Mouse (Mus musculus) hindbrain, embryonic 12.5 days (tissue): ENCODE data around the gene Gm28729. TPM values are rescaled to one million over a fixed set of nuclear protein-coding genes. Genes with fewer than 3 reads are reported as not detected.

Source experiments
- ATAC-seq: fragments of 200-750 bp; cut with Nextera tagmentation; 2 replicates; pipeline ENCODE4 v1.8.0; 2017; ENCODE audit warnings: moderate TSS enrichment; ENCODE audit not compliant: low FRiP score
- H3K27ac ChIP-seq: fragments of 300-500 bp; sonication (generic); 2 replicates; pipeline ENCODE4 v1.5.1; 2016; ENCODE audit warnings: mild to moderate bottlenecking
- H3K27me3 ChIP-seq: fragments of 300-500 bp; sonication (generic); 2 replicates; pipeline ENCODE4 v1.6.1; 2016; ENCODE audit warnings: mild to moderate bottlenecking
- H3K36me3 ChIP-seq: fragments of 300-500 bp; sonication (generic); 2 replicates; pipeline ENCODE4 v1.6.1; 2016; ENCODE audit warnings: mild to moderate bottlenecking
- H3K4me1 ChIP-seq: fragments of 300-500 bp; sonication (generic); 2 replicates; pipeline ENCODE4 v1.6.1; 2016
- H3K4me2 ChIP-seq: fragments of 300-500 bp; sonication (generic); replicated peaks from 2 replicates; pipeline ENCODE4 v1.6.1; 2016; ENCODE audit warnings: mild to moderate bottlenecking
- H3K4me3 ChIP-seq: fragments of 300-500 bp; sonication (generic); 2 replicates; pipeline ENCODE4 v1.5.1; 2016; ENCODE audit warnings: mild to moderate bottlenecking
- H3K9ac ChIP-seq: fragments of 300-500 bp; sonication (generic); 2 replicates; pipeline ENCODE4 v1.6.1; 2016; ENCODE audit warnings: mild to moderate bottlenecking, moderate library complexity
- H3K9me3 ChIP-seq: fragments of 300-500 bp; sonication (generic); replicated peaks from 2 replicates; pipeline ENCODE4 v1.6.1; 2016; ENCODE audit warnings: mild to moderate bottlenecking
- WGBS: fragments of 180-500 bp; shearing (Covaris S2); methylation state at CpG from one replicate; pipeline ENCODE4 v1.1.7; 2016; 5-methylcytosine and 5-hydroxymethylcytosine counted together
- polyA plus RNA-seq: library from polyadenylated mRNA; unstranded; fragments of >200 nt; fragmentation: Nextera tagmentation; extraction: Ambion mirVana; gene quantifications from 2 replicates; pipeline ENCODE4 v1.2.1, GENCODE M21; 2016

The Gm28729 gene
- polyA plus RNA-seq: 0.52 and 0.61 TPM in 2 replicates

- Histone ChIP-seq H3K4me2 (no peak within 1 kb of the TSS), H3K9me3 (no peaks in the 10 kb centered on the region), H3K27ac (no peak within 1 kb of the TSS), H3K4me1 (0 out of 2 replicates have a peak, but pooled peaks cover 4% of the 10 kb centered on the region), H3K4me3 (no peak within 1 kb of the TSS), H3K9ac (no peak within 1 kb of the TSS), H3K27me3 (no peaks in the 10 kb centered on the region), H3K36me3 (no peaks in the 10 kb centered on the region)
- WGBS: 56% methylated on average over 12 of the region's 12 CpGs
- ATAC-seq: no peak
Observed at GRCm38 (mm10) chr9:96524972-96525506, at the start of gene Gm28729. Gm28729 (minus strand) TSS chr9:96525264.

- Histone ChIP-seq H3K27me3 (no peaks in the 10 kb centered on the region), H3K4me2 (no peak overlapping the region), H3K27ac (no peak overlapping the region), H3K36me3 (peaks cover 8% of the 10 kb centered on the region), H3K9ac (no peak overlapping the region), H3K9me3 (no peaks in the 10 kb centered on the region), H3K4me1 (no peaks in the 10 kb centered on the region), H3K4me3 (no peak overlapping the region)
- WGBS: 18% methylated on average over 1 of the region's 1 CpGs
- no peak for ATAC-seq
Observed at GRCm38 (mm10) chr9:96573252-96573651, 48.2 kb upstream of the Gm28729 start.

- Histone ChIP-seq H3K9ac (no peak overlapping the region), H3K4me2 (no peak overlapping the region), H3K27me3 (no peaks in the 10 kb centered on the region), H3K27ac (no peak overlapping the region), H3K9me3 (no peaks in the 10 kb centered on the region), H3K36me3 (peaks cover 8% of the 10 kb centered on the region), H3K4me3 (no peak overlapping the region), H3K4me1 (no peaks in the 10 kb centered on the region)
- no peak for ATAC-seq
- 87% methylated on average over 9 of the region's 9 CpGs for WGBS
Observed at GRCm38 (mm10) chr9:96572754-96573153, 47.7 kb upstream of the Gm28729 start.

GRCm38 (mm10) chr9:96566470-96566996, 41.5 kb upstream of the Gm28729 start:
- H3K27me3 ChIP-seq: no peaks in the 10 kb centered on the region
- H3K36me3 ChIP-seq: peaks cover 21% of the 10 kb centered on the region
- no peaks in the 10 kb centered on the region for H3K4me1 ChIP-seq
- no peak overlapping the region for H3K4me3 ChIP-seq
- H3K27ac ChIP-seq: no peak overlapping the region
- no peaks in the 10 kb centered on the region for H3K9me3 ChIP-seq
- H3K9ac ChIP-seq: no peak overlapping the region
- ATAC-seq: no peak
- H3K4me2 ChIP-seq: no peak overlapping the region
- WGBS: 87% methylated on average over 8 of the region's 8 CpGs

- Histone ChIP-seq H3K4me3 (no peak overlapping the region), H3K4me2 (no peak overlapping the region), H3K9ac (no peak overlapping the region), H3K4me1 (no peaks in the 10 kb centered on the region), H3K36me3 (peaks cover 31% of the 10 kb centered on the region), H3K27me3 (no peaks in the 10 kb centered on the region), H3K27ac (no peak overlapping the region), H3K9me3 (no peaks in the 10 kb centered on the region)
- no peak for ATAC-seq
- 98% methylated on average over 4 of the region's 4 CpGs for WGBS
Observed at GRCm38 (mm10) chr9:96563501-96563900, 38.4 kb upstream of the Gm28729 start.

- WGBS: 94% methylated on average over 6 of the region's 6 CpGs
- Histone ChIP-seq H3K9ac (no peak overlapping the region), H3K4me2 (no peak overlapping the region), H3K4me3 (no peak overlapping the region), H3K9me3 (no peaks in the 10 kb centered on the region), H3K27me3 (no peaks in the 10 kb centered on the region), H3K4me1 (no peaks in the 10 kb centered on the region), H3K27ac (no peak overlapping the region), H3K36me3 (peaks cover 25% of the 10 kb centered on the region)
- ATAC-seq: no peak
Observed at GRCm38 (mm10) chr9:96559148-96559547, 34.1 kb upstream of the Gm28729 start.

- 90% methylated on average over 1 of the region's 1 CpGs for WGBS
- ATAC-seq: no peak
- no peak overlapping the region for H3K27ac ChIP-seq
Observed at GRCm38 (mm10) chr9:96558594-96558993, 33.5 kb upstream of the Gm28729 start.

GRCm38 (mm10) chr9:96554095-96554494, 29.0 kb upstream of the Gm28729 start:
- 87% methylated on average over 1 of the region's 1 CpGs for WGBS
- no peak for ATAC-seq

More at GRCm38 (mm10) chr9:96558594-96558993, 33.5 kb upstream of the Gm28729 start:
- Histone ChIP-seq H3K27me3 (no peaks in the 10 kb centered on the region), H3K4me3 (no peak overlapping the region), H3K9ac (no peak overlapping the region), H3K4me2 (no peak overlapping the region), H3K36me3 (peaks cover 20% of the 10 kb centered on the region), H3K4me1 (no peaks in the 10 kb centered on the region), H3K9me3 (no peaks in the 10 kb centered on the region)

GRCm38 (mm10) chr9:96545410-96545809, 20.3 kb upstream of the Gm28729 start:
- H3K9ac ChIP-seq: no peak overlapping the region
- no peak overlapping the region for H3K4me3 ChIP-seq
- no peak overlapping the region for H3K4me2 ChIP-seq
- no peak for ATAC-seq
- no peaks in the 10 kb centered on the region for H3K4me1 ChIP-seq
- no peaks in the 10 kb centered on the region for H3K27me3 ChIP-seq
- H3K36me3 ChIP-seq: peaks cover 21% of the 10 kb centered on the region
- H3K9me3 ChIP-seq: no peaks in the 10 kb centered on the region
- H3K27ac ChIP-seq: no peak overlapping the region
- WGBS: 93% methylated on average over 13 of the region's 13 CpGs

More at GRCm38 (mm10) chr9:96554095-96554494, 29.0 kb upstream of the Gm28729 start:
- Histone ChIP-seq H3K36me3 (peaks cover 20% of the 10 kb centered on the region), H3K4me3 (no peak overlapping the region), H3K9me3 (no peaks in the 10 kb centered on the region), H3K27ac (no peak overlapping the region), H3K9ac (no peak overlapping the region), H3K4me1 (no peaks in the 10 kb centered on the region), H3K4me2 (no peak overlapping the region), H3K27me3 (no peaks in the 10 kb centered on the region)

- Histone ChIP-seq H3K27ac (peak overlapping the region; percentile 62; the same call in 1 of the 2 replicates), H3K4me1 (no peaks in the 10 kb centered on the region), H3K27me3 (no peaks in the 10 kb centered on the region), H3K9me3 (no peaks in the 10 kb centered on the region), H3K4me2 (peak overlapping the region; percentile 41), H3K36me3 (peaks cover 21% of the 10 kb centered on the region), H3K9ac (no peak overlapping the region), H3K4me3 (peak overlapping the region; percentile 11)
- ATAC-seq: peak; percentile 89
- WGBS: 31% methylated on average over 27 of the region's 27 CpGs
Observed at GRCm38 (mm10) chr9:96543643-96544640, 18.9 kb upstream of the Gm28729 start.

GRCm38 (mm10) chr9:96538916-96539315, 13.9 kb upstream of the Gm28729 start:
- 55% methylated on average over 10 of the region's 10 CpGs for WGBS
- ATAC-seq: no peak
- H3K4me2 ChIP-seq: no peak overlapping the region
- H3K4me3 ChIP-seq: no peak overlapping the region
- H3K4me1 ChIP-seq: peaks cover 10% of the 10 kb centered on the region
- peaks cover 7% of the 10 kb centered on the region; the same call in 1 of the 2 replicates for H3K36me3 ChIP-seq
- no peak overlapping the region for H3K9ac ChIP-seq
- H3K27ac ChIP-seq: no peak overlapping the region
- no peaks in the 10 kb centered on the region for H3K9me3 ChIP-seq
- no peaks in the 10 kb centered on the region for H3K27me3 ChIP-seq

- 0 out of 2 replicates have a peak, but pooled peaks have one; percentile 11 for ATAC-seq
Observed at GRCm38 (mm10) chr9:96537615-96537919, 12.5 kb upstream of the Gm28729 start.

More at GRCm38 (mm10) chr9:96537615-96537919, 12.5 kb upstream of the Gm28729 start:
- Histone ChIP-seq H3K4me1 (peaks cover 10% of the 10 kb centered on the region), H3K9me3 (no peaks in the 10 kb centered on the region), H3K27me3 (no peaks in the 10 kb centered on the region), H3K4me2 (peak overlapping the region; percentile 59), H3K36me3 (peaks cover 7% of the 10 kb centered on the region; the same call in 1 of the 2 replicates), H3K27ac (no peak overlapping the region), H3K9ac (no peak overlapping the region), H3K4me3 (no peak overlapping the region)
- 93% methylated on average over 6 of the region's 6 CpGs for WGBS
